Mouse (Mus musculus): ENCODE results near the gene Egr2.

DNA sequence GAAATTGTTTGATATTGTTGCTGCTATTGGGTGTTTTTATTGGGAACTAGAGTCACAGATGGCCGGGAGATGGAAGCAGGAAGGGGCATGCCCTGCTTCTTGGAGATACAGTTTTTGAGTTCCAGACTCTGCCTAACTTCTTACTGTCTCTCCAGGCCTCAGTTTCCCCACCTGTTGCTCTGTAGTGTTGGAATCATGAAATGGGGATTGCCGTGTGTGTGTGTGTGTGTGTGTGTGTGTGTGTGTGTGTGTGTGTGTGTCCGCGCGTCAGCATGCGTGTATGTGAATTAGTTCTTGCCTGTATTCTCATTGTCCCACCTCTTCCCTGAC is 4.1 kb downstream of the Egr2 start:
- no peak for TF ChIP-seq EP300 (IDR thresholded peaks at IDR 0.05; ENCODE audit: insufficient read depth, low read depth, low read length)
- no peak for TF ChIP-seq CTCF (IDR thresholded peaks at IDR 0.05; ENCODE audit: low read depth, low read length)
- TF ChIP-seq POLR2A (IDR thresholded peaks at IDR 0.05; ENCODE audit: insufficient read depth, low read length): no peak
